Mouse (Mus musculus): ENCODE data around the gene H2-Oa. TPM values are rescaled to one million over a fixed set of nuclear protein-coding genes. Genes with fewer than 3 reads are reported as not detected.

H2-Oa gene
- polyA plus RNA-seq, 1 experiment, result 228 TPM

DNA sequence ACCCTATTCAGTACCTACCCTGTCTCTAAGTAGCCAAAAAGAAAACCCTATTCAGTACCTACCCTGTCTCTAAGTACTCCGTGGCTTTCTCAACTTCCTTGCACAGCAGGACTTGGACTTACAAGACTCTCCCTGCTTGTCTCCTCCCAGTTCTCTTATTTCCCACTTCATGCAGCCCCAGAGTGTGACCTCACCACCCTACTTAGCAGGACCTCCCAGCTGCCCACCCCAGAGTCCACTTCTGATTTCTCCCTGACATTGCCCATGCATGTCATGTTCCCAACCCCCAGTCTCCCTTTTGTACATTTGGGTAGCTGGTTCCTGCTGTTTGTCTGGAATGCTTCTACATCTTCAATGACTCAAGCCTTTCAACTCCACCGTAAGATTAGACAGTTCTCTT, 31.4 kb downstream of the H2-Oa start:
- Histone ChIP-seq H3K27me3 (ENCODE audit: control insufficient read depth, insufficient read depth, low read length) (no peaks in the 10 kb centered on the region), H3K4me1 (ENCODE audit: control insufficient read depth, insufficient read depth, insufficient read length) (peaks cover 24% of the 10 kb centered on the region; the same call in 1 of the 2 replicates), H3K36me3 (ENCODE audit: control insufficient read depth, insufficient read depth, low read length) (peaks cover 8% of the 10 kb centered on the region), H3K4me3 (ENCODE audit: extremely low read depth, insufficient read depth, insufficient read length) (peak overlapping the region; percentile 72), H3K27ac (ENCODE audit: insufficient read depth, low read length) (peak overlapping the region; percentile 30)
- no peak for TF ChIP-seq CTCF (IDR thresholded peaks at IDR 0.05; ENCODE audit: extremely low read depth, insufficient read depth, insufficient read length, insufficient replicate concordance)
- no peak for TF ChIP-seq POLR2A (IDR thresholded peaks at IDR 0.05; ENCODE audit: low read depth, low read length)
- 18% methylated on average over 2 of the region's 2 CpGs for WGBS
- no peak for DNase-seq (ENCODE audit: low read depth in 1 of 2, low spot score in 2 of 2)

- H3K36me3 ChIP-seq (ENCODE audit: control insufficient read depth, insufficient read depth, low read length), result peaks cover under 1% of the 10 kb centered on the region; the same call in 1 of the 2 replicates
- H3K4me1 ChIP-seq (ENCODE audit: control insufficient read depth, insufficient read depth, insufficient read length), result peaks cover 34% of the 10 kb centered on the region; the same call in 1 of the 2 replicates
- WGBS, result 28% methylated on average over 6 of the region's 6 CpGs
- H3K27me3 ChIP-seq (ENCODE audit: control insufficient read depth, insufficient read depth, low read length), result no peaks in the 10 kb centered on the region
- no peak for DNase-seq (ENCODE audit: low read depth in 1 of 2, low spot score in 2 of 2)
- H3K27ac ChIP-seq (ENCODE audit: insufficient read depth, low read length), result no peak overlapping the region
- no peak for TF ChIP-seq POLR2A (IDR thresholded peaks at IDR 0.05; ENCODE audit: low read depth, low read length)
- TF ChIP-seq CTCF (IDR thresholded peaks at IDR 0.05; ENCODE audit: extremely low read depth, insufficient read depth, insufficient read length, insufficient replicate concordance), result no peak
- H3K4me3 ChIP-seq (ENCODE audit: extremely low read depth, insufficient read depth, insufficient read length), result no peak overlapping the region
Measured at GRCm38 (mm10) chr17:34124649-34125048, 32.5 kb downstream of the H2-Oa start.

DNA sequence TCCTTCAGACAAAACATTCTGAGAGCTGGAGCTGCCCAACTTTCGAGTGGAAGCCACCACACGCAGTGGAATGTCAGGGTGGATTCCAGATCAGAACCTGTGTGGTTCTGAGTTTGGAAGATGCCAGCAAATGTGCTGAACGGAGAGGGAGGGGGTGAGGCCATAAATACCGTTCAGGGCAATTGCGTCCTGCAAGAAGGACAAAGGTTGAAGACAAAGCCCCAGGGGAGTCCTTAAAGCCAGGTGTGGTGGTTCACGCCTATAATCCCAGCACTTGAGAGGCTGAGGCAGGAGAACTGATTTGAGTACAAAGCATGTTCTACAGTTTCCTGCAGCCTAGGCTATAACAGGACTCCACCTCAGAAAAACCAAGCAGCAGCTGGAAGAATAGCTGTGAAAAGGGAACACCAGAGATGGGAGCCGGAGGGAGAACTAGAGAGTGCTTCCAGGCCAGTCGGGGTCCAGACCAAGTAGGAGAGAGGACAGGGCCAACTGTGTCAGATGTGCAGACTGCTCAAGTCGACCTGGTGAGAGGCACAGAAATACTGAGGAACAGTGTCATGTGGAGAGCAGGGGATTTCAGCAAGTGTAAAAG, 34.8 kb downstream of the H2-Oa start:
- Histone ChIP-seq H3K4me3 (ENCODE audit: extremely low read depth, insufficient read depth, insufficient read length) (no peak overlapping the region), H3K27ac (ENCODE audit: insufficient read depth, low read length) (no peak overlapping the region), H3K4me1 (ENCODE audit: control insufficient read depth, insufficient read depth, insufficient read length) (peaks cover 41% of the 10 kb centered on the region; the same call in 1 of the 2 replicates), H3K36me3 (ENCODE audit: control insufficient read depth, insufficient read depth, low read length) (no peaks in the 10 kb centered on the region), H3K27me3 (ENCODE audit: control insufficient read depth, insufficient read depth, low read length) (no peaks in the 10 kb centered on the region)
- WGBS, result 68% methylated on average over 9 of the region's 9 CpGs
- no peak for DNase-seq (ENCODE audit: low read depth in 1 of 2, low spot score in 2 of 2)
- TF ChIP-seq POLR2A (IDR thresholded peaks at IDR 0.05; ENCODE audit: low read depth, low read length) (no peak), CTCF (IDR thresholded peaks at IDR 0.05; ENCODE audit: extremely low read depth, insufficient read depth, insufficient read length, insufficient replicate concordance) (no peak)

GRCm38 (mm10) chr17:34127475-34127874, 35.3 kb downstream of the H2-Oa start:
- Histone ChIP-seq H3K36me3 (ENCODE audit: control insufficient read depth, insufficient read depth, low read length) (no peaks in the 10 kb centered on the region), H3K27ac (ENCODE audit: insufficient read depth, low read length) (0 out of 2 replicates have a peak overlapping the region, but pooled peaks have one; percentile 17), H3K27me3 (ENCODE audit: control insufficient read depth, insufficient read depth, low read length) (no peaks in the 10 kb centered on the region), H3K4me1 (ENCODE audit: control insufficient read depth, insufficient read depth, insufficient read length) (peaks cover 41% of the 10 kb centered on the region; the same call in 1 of the 2 replicates), H3K4me3 (ENCODE audit: extremely low read depth, insufficient read depth, insufficient read length) (no peak overlapping the region)
- TF ChIP-seq POLR2A (IDR thresholded peaks at IDR 0.05; ENCODE audit: low read depth, low read length) (no peak), CTCF (IDR thresholded peaks at IDR 0.05; ENCODE audit: extremely low read depth, insufficient read depth, insufficient read length, insufficient replicate concordance) (no peak)
- peak in 1 of 2 experiments; percentile 82 for DNase-seq (ENCODE audit: low read depth in 1 of 2, low spot score in 2 of 2)
- 15% methylated on average over 6 of the region's 6 CpGs for WGBS

- H3K36me3 ChIP-seq (ENCODE audit: control insufficient read depth, insufficient read depth, low read length), result no peaks in the 10 kb centered on the region
- H3K4me3 ChIP-seq (ENCODE audit: extremely low read depth, insufficient read depth, insufficient read length), result peak overlapping the region; percentile 54
- TF ChIP-seq CTCF (IDR thresholded peaks at IDR 0.05; ENCODE audit: extremely low read depth, insufficient read depth, insufficient read length, insufficient replicate concordance) (peak; percentile 4; the same call in 1 of the 2 replicates), POLR2A (IDR thresholded peaks at IDR 0.05; ENCODE audit: low read depth, low read length) (no peak)
Measured at GRCm38 (mm10) chr17:34128264-34128937, 36.3 kb downstream of the H2-Oa start.

DNA sequence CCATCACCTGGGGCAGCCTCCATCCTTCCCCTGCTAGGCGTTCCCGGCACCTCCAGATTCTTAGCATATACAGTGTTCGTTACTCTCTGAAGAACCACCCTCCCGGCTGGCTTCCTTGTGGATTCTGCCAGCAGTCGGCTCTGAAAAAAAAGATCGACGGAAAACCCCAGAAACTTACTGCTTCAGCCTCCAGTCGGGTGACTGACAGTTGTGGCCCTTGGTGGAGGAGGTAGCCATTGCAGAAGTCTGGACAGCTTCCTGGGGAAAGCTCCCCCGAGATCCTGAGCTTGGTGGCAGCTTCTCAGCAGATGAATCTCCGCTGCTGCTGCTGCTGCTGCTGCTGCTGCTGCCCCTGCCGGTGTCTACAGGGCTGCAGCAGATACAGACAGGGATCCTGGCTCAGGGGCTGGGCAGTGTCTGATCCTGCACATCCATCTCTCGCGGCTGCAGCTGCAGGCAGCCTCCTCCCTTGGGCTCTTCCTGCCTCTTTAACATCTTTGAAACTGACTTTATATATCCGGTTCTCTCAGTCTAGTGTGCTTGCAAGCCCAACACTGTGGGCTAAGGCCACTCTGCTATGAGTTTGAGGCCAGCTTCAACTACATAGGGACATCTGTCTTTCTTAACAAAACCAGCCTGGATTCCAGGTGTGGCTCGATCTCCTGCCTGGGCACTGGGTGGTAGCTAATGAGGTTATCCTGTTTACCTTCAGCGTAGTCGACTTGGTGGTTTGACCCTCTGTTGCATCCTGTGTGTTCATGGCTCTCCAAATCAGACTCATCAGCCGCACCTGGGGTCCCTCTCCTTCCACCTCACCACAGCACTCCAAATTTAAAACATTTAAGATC, 37.0 kb downstream of the H2-Oa start:
- no peaks in the 10 kb centered on the region for H3K27me3 ChIP-seq (ENCODE audit: control insufficient read depth, insufficient read depth, low read length)
- no peak for DNase-seq (ENCODE audit: low read depth in 1 of 2, low spot score in 2 of 2)
- no peaks in the 10 kb centered on the region for H3K36me3 ChIP-seq (ENCODE audit: control insufficient read depth, insufficient read depth, low read length)
- WGBS, result 22% methylated on average over 18 of the region's 18 CpGs
- TF ChIP-seq CTCF (IDR thresholded peaks at IDR 0.05; ENCODE audit: extremely low read depth, insufficient read depth, insufficient read length, insufficient replicate concordance), result no peak
- no peak for TF ChIP-seq POLR2A (IDR thresholded peaks at IDR 0.05; ENCODE audit: low read depth, low read length)
- peak overlapping the region; percentile 65 for H3K27ac ChIP-seq (ENCODE audit: insufficient read depth, low read length)
- H3K4me1 ChIP-seq (ENCODE audit: control insufficient read depth, insufficient read depth, insufficient read length), result peaks cover 33% of the 10 kb centered on the region; the same call in 1 of the 2 replicates
- peak overlapping the region; percentile 54 for H3K4me3 ChIP-seq (ENCODE audit: extremely low read depth, insufficient read depth, insufficient read length)

More at GRCm38 (mm10) chr17:34128264-34128937, 36.3 kb downstream of the H2-Oa start:
- no peak for DNase-seq (ENCODE audit: low read depth in 1 of 2, low spot score in 2 of 2)
- H3K27me3 ChIP-seq (ENCODE audit: control insufficient read depth, insufficient read depth, low read length), result no peaks in the 10 kb centered on the region
- 53% methylated on average over 13 of the region's 13 CpGs for whole genome bisulfite sequencing
- H3K4me1 ChIP-seq (ENCODE audit: control insufficient read depth, insufficient read depth, insufficient read length), result peaks cover 41% of the 10 kb centered on the region; the same call in 1 of the 2 replicates
- H3K27ac ChIP-seq (ENCODE audit: insufficient read depth, low read length), result peak overlapping the region; percentile 65
